Comparison of ENCODE assay signal across 20 mouse cellular contexts in the genomic region with DNA sequence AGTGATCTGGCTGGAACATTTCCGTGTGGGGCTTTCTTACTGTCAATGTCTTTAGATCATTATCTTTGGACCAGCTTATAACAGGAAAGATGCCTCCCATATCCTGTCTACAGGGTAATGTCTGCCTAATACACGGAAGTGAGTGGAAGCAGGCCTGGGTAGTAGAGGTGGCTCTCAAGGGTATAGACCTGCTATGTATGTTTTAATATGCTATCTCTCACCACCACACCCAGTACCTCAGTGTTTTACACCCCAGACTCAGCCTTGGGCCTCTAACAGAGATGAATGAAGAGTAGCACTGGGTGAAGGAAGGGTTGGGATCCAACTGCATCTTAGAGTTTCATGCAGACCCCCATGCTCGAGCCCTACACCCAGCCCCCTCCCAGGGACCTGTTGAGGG. TPM values are rescaled to one million over a fixed set of nuclear protein-coding genes. Genes with fewer than 3 reads are reported as not detected.
"Had no signal": no experiment of that assay in that cellular context is flagged by ENCODE, and none has a peak within 500 bp of the region (broad histone marks: within the 10 kb centered on the region; RNA-seq: fewer than 3 reads in every experiment).

No protein-coding gene starts in this region.

- H3K36me3 ChIP-seq: intestine, embryonic 15.5 days; kidney, embryonic 15.5 days; lung, embryonic 15.5 days; midbrain, embryonic 10.5 days had no signal

- H3K4me2 ChIP-seq: intestine, embryonic 15.5 days; kidney, embryonic 15.5 days; lung, embryonic 15.5 days had no signal

- H3K27ac ChIP-seq: intestine, embryonic 15.5 days; kidney, embryonic 15.5 days; lung, embryonic 15.5 days; midbrain, embryonic 10.5 days; stomach, postnatal 0 days had no signal

- H3K4me3 ChIP-seq: intestine, embryonic 15.5 days; kidney, embryonic 15.5 days; lung, embryonic 15.5 days; megakaryocyte, embryonic 14.5 days; midbrain, embryonic 10.5 days had no signal

- H3K27me3 ChIP-seq: intestine, embryonic 15.5 days; kidney, embryonic 15.5 days; lung, embryonic 15.5 days had no signal

- H3K4me1 ChIP-seq: intestine, embryonic 15.5 days; lung, embryonic 15.5 days; midbrain, embryonic 10.5 days had no signal

- H3K9ac ChIP-seq: intestine, embryonic 15.5 days; kidney, embryonic 15.5 days; lung, embryonic 15.5 days had no signal

- DNase-seq: kidney, adult 11 months; kidney, adult 8-10 months; kidney, postnatal 10 days; kidney, postnatal 36 days; lung, adult 18-20 months; lung, postnatal 10 days; lung, postnatal 36 days; midbrain, embryonic 14.5 days; right cerebral cortex, adult 18-20 months; right cerebral cortex, postnatal 14 days; right cerebral cortex, postnatal 4 days; thymus, adult 2 months; thymus, postnatal 25 days had no signal

- ATAC-seq: intestine, embryonic 15.5 days had no signal

- H3K9me3 ChIP-seq: intestine, embryonic 15.5 days; kidney, embryonic 15.5 days; lung, embryonic 15.5 days; midbrain, embryonic 10.5 days had no signal

RNA-seq across cellular contexts. Expression of a gene that starts 23.3 kb away (rescaled TPM):
- polyA plus RNA-seq: limb, embryonic 11.5 days; thymus, adult 2 months had no signal
